Mouse (Mus musculus) stomach, embryonic 15.5 days (tissue): ENCODE data around the gene Chn1. TPM values are rescaled to one million over a fixed set of nuclear protein-coding genes. Genes with fewer than 3 reads are reported as not detected.
A peak's percentile ranks its signal among the peaks of the same experiment; 100 is the strongest.

Source experiments
- ATAC-seq: fragments of 200-750 bp; cut with Nextera tagmentation; 2 replicates; pipeline ENCODE4 v1.8.0; 2017; ENCODE audit warnings: low read depth, moderate number of reproducible peaks, moderate TSS enrichment; ENCODE audit not compliant: insufficient read depth, low FRiP score
- H3K27ac ChIP-seq: fragments of 300-500 bp; sonication (generic); 2 replicates; pipeline ENCODE4 v1.5.1; 2015; ENCODE audit warnings: mild to moderate bottlenecking, inconsistent platforms
- H3K27me3 ChIP-seq: fragments of 300-500 bp; sonication (generic); replicated peaks from 2 replicates; pipeline ENCODE4 v1.6.1; 2015; ENCODE audit warnings: inconsistent platforms
- H3K36me3 ChIP-seq: fragments of 300-500 bp; sonication (generic); 2 replicates; pipeline ENCODE4 v1.6.1; 2015; ENCODE audit warnings: inconsistent platforms
- H3K4me1 ChIP-seq: fragments of 300-500 bp; sonication (generic); 2 replicates; pipeline ENCODE4 v1.6.1; 2015; ENCODE audit warnings: inconsistent platforms
- H3K4me2 ChIP-seq: fragments of 300-500 bp; sonication (generic); 2 replicates; pipeline ENCODE4 v1.6.1; 2015; ENCODE audit warnings: mild to moderate bottlenecking, inconsistent platforms
- H3K4me3 ChIP-seq: fragments of 300-500 bp; sonication (generic); replicated peaks from 2 replicates; pipeline ENCODE4 v1.5.1; 2015; ENCODE audit warnings: inconsistent platforms
- H3K9ac ChIP-seq: fragments of 300-500 bp; sonication (generic); 2 replicates; pipeline ENCODE4 v1.6.1; 2015; ENCODE audit warnings: inconsistent platforms
- H3K9me3 ChIP-seq: fragments of 300-500 bp; sonication (generic); 2 replicates; pipeline ENCODE4 v1.6.1; 2016; ENCODE audit warnings: inconsistent platforms
- WGBS: fragments of 180-500 bp; shearing (Covaris S2); methylation state at CpG from one replicate; pipeline ENCODE4 v1.1.7; 2015; 5-methylcytosine and 5-hydroxymethylcytosine counted together
- polyA plus RNA-seq: library from polyadenylated mRNA; unstranded; fragments of >200 nt; fragmentation: Nextera tagmentation; extraction: Ambion mirVana; gene quantifications from 2 replicates; pipeline ENCODE4 v1.2.1, GENCODE M21; 2015

Gene Chn1
- polyA plus RNA-seq, 1 experiment from 2014 or later, result 15.8 TPM

GRCm38 (mm10) chr2:73741286-73741685, 33.9 kb downstream of the Chn1 start:
- H3K27ac ChIP-seq, result no peak overlapping the region
- H3K4me2 ChIP-seq, result no peak overlapping the region
- no peak overlapping the region for H3K9ac ChIP-seq
- no peaks in the 10 kb centered on the region for H3K4me1 ChIP-seq
- 87% methylated on average over 3 of the region's 3 CpGs for WGBS
- no peak for ATAC-seq
- H3K4me3 ChIP-seq, result no peak overlapping the region
- no peaks in the 10 kb centered on the region for H3K9me3 ChIP-seq
- H3K36me3 ChIP-seq, result no peaks in the 10 kb centered on the region
- no peaks in the 10 kb centered on the region for H3K27me3 ChIP-seq

GRCm38 (mm10) chr2:73727868-73728267, 47.3 kb downstream of the Chn1 start:
- Histone ChIP-seq H3K27ac (no peak overlapping the region), H3K4me2 (no peak overlapping the region), H3K4me3 (no peak overlapping the region), H3K9me3 (no peaks in the 10 kb centered on the region), H3K27me3 (no peaks in the 10 kb centered on the region), H3K4me1 (0 out of 2 replicates have a peak, but pooled peaks cover under 1% of the 10 kb centered on the region), H3K9ac (no peak overlapping the region), H3K36me3 (no peaks in the 10 kb centered on the region)
- no peak for ATAC-seq
- WGBS, result 67% methylated on average over 2 of the region's 2 CpGs

- Histone ChIP-seq H3K4me2 (no peak overlapping the region), H3K27ac (no peak overlapping the region), H3K4me3 (no peak overlapping the region), H3K9ac (no peak overlapping the region), H3K36me3 (no peaks in the 10 kb centered on the region), H3K4me1 (0 out of 2 replicates have a peak, but pooled peaks cover 4% of the 10 kb centered on the region), H3K9me3 (no peaks in the 10 kb centered on the region), H3K27me3 (no peaks in the 10 kb centered on the region)
- no peak for ATAC-seq
- 51% methylated on average over 3 of the region's 3 CpGs for WGBS
Observed at GRCm38 (mm10) chr2:73724934-73725333, 50.2 kb downstream of the Chn1 start.

GRCm38 (mm10) chr2:73721821-73722220, 53.3 kb downstream of the Chn1 start:
- H3K9me3 ChIP-seq, result no peaks in the 10 kb centered on the region
- H3K36me3 ChIP-seq, result no peaks in the 10 kb centered on the region
- H3K4me2 ChIP-seq, result no peak overlapping the region
- H3K27ac ChIP-seq, result no peak overlapping the region
- no peak for ATAC-seq
- 0 out of 2 replicates have a peak, but pooled peaks cover 4% of the 10 kb centered on the region for H3K4me1 ChIP-seq
- H3K9ac ChIP-seq, result no peak overlapping the region
- no peak overlapping the region for H3K4me3 ChIP-seq
- no peaks in the 10 kb centered on the region for H3K27me3 ChIP-seq
- WGBS, result 36% methylated on average over 4 of the region's 4 CpGs

GRCm38 (mm10) chr2:73712481-73712880, 62.7 kb downstream of the Chn1 start:
- no peak overlapping the region for H3K4me3 ChIP-seq

GRCm38 (mm10) chr2:73693045-73693444, 82.1 kb downstream of the Chn1 start:
- Histone ChIP-seq H3K27me3 (no peaks in the 10 kb centered on the region), H3K9ac (no peak overlapping the region), H3K4me3 (no peak overlapping the region), H3K27ac (no peak overlapping the region), H3K9me3 (no peaks in the 10 kb centered on the region), H3K4me2 (no peak overlapping the region), H3K4me1 (no peaks in the 10 kb centered on the region), H3K36me3 (no peaks in the 10 kb centered on the region)
- ATAC-seq, result no peak
- WGBS, result 59% methylated on average over 4 of the region's 4 CpGs

More at GRCm38 (mm10) chr2:73712481-73712880, 62.7 kb downstream of the Chn1 start:
- Histone ChIP-seq H3K9me3 (no peaks in the 10 kb centered on the region), H3K9ac (no peak overlapping the region), H3K4me2 (no peak overlapping the region), H3K36me3 (no peaks in the 10 kb centered on the region), H3K27me3 (no peaks in the 10 kb centered on the region), H3K27ac (no peak overlapping the region), H3K4me1 (no peaks in the 10 kb centered on the region)
- ATAC-seq, result no peak

- no peaks in the 10 kb centered on the region for H3K9me3 ChIP-seq
- no peak overlapping the region for H3K4me2 ChIP-seq
- H3K9ac ChIP-seq, result no peak overlapping the region
- 83% methylated on average over 6 of the region's 6 CpGs for WGBS
- H3K27me3 ChIP-seq, result no peaks in the 10 kb centered on the region
- ATAC-seq, result no peak
- no peaks in the 10 kb centered on the region for H3K36me3 ChIP-seq
- H3K27ac ChIP-seq, result no peak overlapping the region
- no peak overlapping the region for H3K4me3 ChIP-seq
- no peaks in the 10 kb centered on the region for H3K4me1 ChIP-seq
Observed at GRCm38 (mm10) chr2:73690783-73691604, 84.2 kb downstream of the Chn1 start.

GRCm38 (mm10) chr2:73682500-73682899, 92.6 kb downstream of the Chn1 start:
- Histone ChIP-seq H3K9ac (no peak overlapping the region), H3K4me2 (no peak overlapping the region), H3K4me1 (no peaks in the 10 kb centered on the region), H3K27me3 (no peaks in the 10 kb centered on the region), H3K4me3 (no peak overlapping the region), H3K9me3 (no peaks in the 10 kb centered on the region), H3K27ac (no peak overlapping the region), H3K36me3 (no peaks in the 10 kb centered on the region)
- ATAC-seq, result no peak
- WGBS, result 21% methylated on average over 1 of the region's 1 CpGs

GRCm38 (mm10) chr2:73680425-73681027, 94.6 kb downstream of the Chn1 start:
- no peak overlapping the region for H3K4me3 ChIP-seq

GRCm38 (mm10) chr2:73668608-73669007, 106.5 kb downstream of the Chn1 start:
- Histone ChIP-seq H3K9me3 (no peaks in the 10 kb centered on the region), H3K27me3 (no peaks in the 10 kb centered on the region), H3K4me1 (no peaks in the 10 kb centered on the region), H3K4me2 (no peak overlapping the region), H3K27ac (no peak overlapping the region), H3K9ac (no peak overlapping the region), H3K36me3 (no peaks in the 10 kb centered on the region), H3K4me3 (no peak overlapping the region)
- WGBS, result 61% methylated on average over 4 of the region's 4 CpGs
- ATAC-seq, result no peak

More at GRCm38 (mm10) chr2:73680425-73681027, 94.6 kb downstream of the Chn1 start:
- WGBS, result 71% methylated on average over 1 of the region's 1 CpGs
- Histone ChIP-seq H3K36me3 (no peaks in the 10 kb centered on the region), H3K4me2 (no peak overlapping the region), H3K27me3 (no peaks in the 10 kb centered on the region), H3K9me3 (no peaks in the 10 kb centered on the region), H3K4me1 (no peaks in the 10 kb centered on the region), H3K27ac (no peak overlapping the region), H3K9ac (no peak overlapping the region)
- no peak for ATAC-seq

GRCm38 (mm10) chr2:73660566-73661134, 114.5 kb downstream of the Chn1 start:
- H3K4me1 ChIP-seq, result 0 out of 2 replicates have a peak, but pooled peaks cover 8% of the 10 kb centered on the region
- no peak for ATAC-seq
- no peaks in the 10 kb centered on the region for H3K27me3 ChIP-seq
- H3K4me2 ChIP-seq, result peak overlapping the region; percentile 49
- H3K4me3 ChIP-seq, result no peak overlapping the region
- no peaks in the 10 kb centered on the region for H3K36me3 ChIP-seq
- no peaks in the 10 kb centered on the region for H3K9me3 ChIP-seq
- no peak overlapping the region for H3K27ac ChIP-seq
- WGBS, result 87% methylated on average over 11 of the region's 11 CpGs
- no peak overlapping the region for H3K9ac ChIP-seq
